In genomic region chr10:85518111-85518409, GRCm38 (mm10) we compare ENCODE assay signal across 20 mouse cellular contexts.
A peak's percentile ranks its signal among the peaks of the same experiment; 100 is the strongest.
DNase-seq lines count a peak whose midpoint lies in the region; ATAC-seq lines count a peak whose summit lies in the region.
"Had no signal": no experiment of that assay in that cellular context is flagged by ENCODE, and none has a peak within 500 bp of the region (broad histone marks: within the 10 kb centered on the region; RNA-seq: fewer than 3 reads in every experiment).

No protein-coding gene starts in this region.

- no peak overlapping the region for H3K27ac ChIP-seq in hindbrain, embryonic 13.5 days
- no peak overlapping the region for H3K27ac ChIP-seq in hindbrain, embryonic 12.5 days
- peak overlapping the region; percentile 73; the same call in 1 of the 2 replicates for H3K27ac ChIP-seq in embryonic facial prominence, embryonic 12.5 days
- peak overlapping the region; percentile 78 for H3K27ac ChIP-seq in limb, embryonic 11.5 days (replicated peaks; ENCODE audit: low read depth, low read length)
- H3K27ac ChIP-seq in limb, embryonic 15.5 days: peak overlapping the region; percentile 64; the same call in 1 of the 2 replicates
- H3K27ac ChIP-seq: forebrain, embryonic 12.5 days; heart, embryonic 10.5 days; hindbrain, embryonic 14.5 days had no signal

- H3K4me2 ChIP-seq in hindbrain, embryonic 13.5 days: no peak overlapping the region
- H3K4me2 ChIP-seq in hindbrain, embryonic 12.5 days (replicated peaks): no peak overlapping the region
- no peak overlapping the region for H3K4me2 ChIP-seq in embryonic facial prominence, embryonic 12.5 days (replicated peaks)
- no peak overlapping the region for H3K4me2 ChIP-seq in limb, embryonic 11.5 days (ENCODE audit: low read depth, severe bottlenecking)
- H3K4me2 ChIP-seq in limb, embryonic 15.5 days: no peak overlapping the region
- H3K4me2 ChIP-seq: forebrain, embryonic 12.5 days; hindbrain, embryonic 14.5 days had no signal

- no peaks in the 10 kb centered on the region for H3K36me3 ChIP-seq in hindbrain, embryonic 13.5 days
- no peaks in the 10 kb centered on the region for H3K36me3 ChIP-seq in hindbrain, embryonic 12.5 days
- no peaks in the 10 kb centered on the region for H3K36me3 ChIP-seq in embryonic facial prominence, embryonic 12.5 days
- no peaks in the 10 kb centered on the region for H3K36me3 ChIP-seq in limb, embryonic 11.5 days (ENCODE audit: control insufficient read depth, insufficient read depth, low read length)
- no peaks in the 10 kb centered on the region for H3K36me3 ChIP-seq in limb, embryonic 15.5 days
- H3K36me3 ChIP-seq: forebrain, embryonic 12.5 days; heart, embryonic 10.5 days had no signal

- H3K27me3 ChIP-seq in hindbrain, embryonic 13.5 days: no peaks in the 10 kb centered on the region
- no peaks in the 10 kb centered on the region for H3K27me3 ChIP-seq in hindbrain, embryonic 12.5 days
- no peaks in the 10 kb centered on the region for H3K27me3 ChIP-seq in embryonic facial prominence, embryonic 12.5 days
- no peaks in the 10 kb centered on the region for H3K27me3 ChIP-seq in limb, embryonic 11.5 days (ENCODE audit: control insufficient read depth, insufficient read depth, low read length)
- peaks cover 4% of the 10 kb centered on the region; the same call in 1 of the 2 replicates for H3K27me3 ChIP-seq in limb, embryonic 15.5 days
- H3K27me3 ChIP-seq: forebrain, embryonic 12.5 days had no signal

- ATAC-seq in hindbrain, embryonic 13.5 days (ENCODE audit: low FRiP score): peak; percentile 41; the same call in 1 of the 2 replicates
- no peak for ATAC-seq in hindbrain, embryonic 12.5 days (ENCODE audit: low FRiP score)
- ATAC-seq in embryonic facial prominence, embryonic 12.5 days (ENCODE audit: insufficient number of reproducible peaks, insufficient read depth, low FRiP score, low TSS enrichment): no peak
- ATAC-seq in limb, embryonic 11.5 days (ENCODE audit: insufficient number of reproducible peaks, low FRiP score, low TSS enrichment, low read depth): no peak
- ATAC-seq in limb, embryonic 15.5 days (ENCODE audit: insufficient number of reproducible peaks, low FRiP score, low TSS enrichment, low read depth): no peak
- ATAC-seq: forebrain, embryonic 16.5 days had no signal

- H3K4me3 ChIP-seq in hindbrain, embryonic 13.5 days: no peak overlapping the region
- H3K4me3 ChIP-seq in hindbrain, embryonic 12.5 days: no peak overlapping the region
- no peak overlapping the region for H3K4me3 ChIP-seq in embryonic facial prominence, embryonic 12.5 days
- no peak overlapping the region for H3K4me3 ChIP-seq in limb, embryonic 11.5 days (ENCODE audit: low read depth, low read length)
- H3K4me3 ChIP-seq in limb, embryonic 15.5 days: no peak overlapping the region
- H3K4me3 ChIP-seq: forebrain, embryonic 12.5 days; heart, embryonic 10.5 days had no signal

- H3K9me3 ChIP-seq in hindbrain, embryonic 13.5 days: no peaks in the 10 kb centered on the region
- no peaks in the 10 kb centered on the region for H3K9me3 ChIP-seq in hindbrain, embryonic 12.5 days (replicated peaks)
- H3K9me3 ChIP-seq in embryonic facial prominence, embryonic 12.5 days: no peaks in the 10 kb centered on the region
- H3K9me3 ChIP-seq in limb, embryonic 11.5 days (ENCODE audit: control insufficient read depth, low read length): no peaks in the 10 kb centered on the region
- no peaks in the 10 kb centered on the region for H3K9me3 ChIP-seq in limb, embryonic 15.5 days
- H3K9me3 ChIP-seq: forebrain, embryonic 12.5 days; heart, embryonic 10.5 days had no signal

- no peak overlapping the region for H3K9ac ChIP-seq in hindbrain, embryonic 13.5 days
- H3K9ac ChIP-seq in hindbrain, embryonic 12.5 days: no peak overlapping the region
- H3K9ac ChIP-seq in embryonic facial prominence, embryonic 12.5 days: no peak overlapping the region
- no peak overlapping the region for H3K9ac ChIP-seq in limb, embryonic 11.5 days (ENCODE audit: low read length)
- H3K9ac ChIP-seq in limb, embryonic 15.5 days: no peak overlapping the region
- H3K9ac ChIP-seq: forebrain, embryonic 12.5 days; hindbrain, embryonic 14.5 days had no signal

- DNase-seq in limb, embryonic 11.5 days (ENCODE audit: low spot score): no peak
- DNase-seq in cerebellum, adult 11 months: no peak
- no peak for DNase-seq in embryo, embryonic 11 days
- DNase-seq in ovary, postnatal 36 days (ENCODE audit: low spot score): no peak
- DNase-seq: adrenal gland, postnatal 14 days; B cell, adult 2 months; cerebellum, adult 18-20 months; cerebellum, postnatal 10 days; gastrocnemius, postnatal 10 days; heart, adult 18-20 months; heart, postnatal 10 days; heart, postnatal 4 days had no signal

- WGBS in hindbrain, embryonic 13.5 days: 74% methylated on average over 6 of the region's 6 CpGs
- WGBS in hindbrain, embryonic 12.5 days: 79% methylated on average over 6 of the region's 6 CpGs
- 61% methylated on average over 6 of the region's 6 CpGs for WGBS in embryonic facial prominence, embryonic 12.5 days
- 53% methylated on average over 6 of the region's 6 CpGs for WGBS in limb, embryonic 11.5 days
- 49% methylated on average over 6 of the region's 6 CpGs for WGBS in limb, embryonic 15.5 days

- peaks cover 14% of the 10 kb centered on the region for H3K4me1 ChIP-seq in hindbrain, embryonic 13.5 days (replicated peaks)
- H3K4me1 ChIP-seq in hindbrain, embryonic 12.5 days: peaks cover 5% of the 10 kb centered on the region; the same call in 1 of the 2 replicates
- H3K4me1 ChIP-seq in embryonic facial prominence, embryonic 12.5 days: peaks cover 19% of the 10 kb centered on the region
- H3K4me1 ChIP-seq in limb, embryonic 11.5 days (ENCODE audit: control insufficient read depth, insufficient read depth, low read length): peaks cover 24% of the 10 kb centered on the region
- peaks cover 16% of the 10 kb centered on the region for H3K4me1 ChIP-seq in limb, embryonic 15.5 days
- H3K4me1 ChIP-seq: forebrain, embryonic 12.5 days; heart, embryonic 10.5 days had no signal

Comparison
In these comparisons a context has a peak if more than half of its experiments do, and no peak if none do; other contexts are left out.
1. H3K27ac ChIP-seq: peak in embryonic facial prominence, embryonic 12.5 days (single experiment), limb, embryonic 11.5 days (single experiment) and limb, embryonic 15.5 days (single experiment); none in hindbrain, embryonic 13.5 days (single experiment) and hindbrain, embryonic 12.5 days (single experiment).